Mouse (Mus musculus): ENCODE measurements at regions not wholly inside any gene's neighbourhood (a gene's known extent, or its start where the extent isn't known, plus 50 kb on each side); places are given as distances from the start of the nearest gene placed in this dataset.

GRCm38 (mm10) chr10:108075144-108075543, 86.8 kb upstream of the Ppp1r12a start:
- no peak for ATAC-seq
- H3K4me3 ChIP-seq (replicated peaks; ENCODE audit: low read length): no peak overlapping the region
- 49% methylated on average over 5 of the region's 5 CpGs for WGBS

GRCm38 (mm10) chr10:108073828-108074227, 88.2 kb upstream of the Ppp1r12a start:
- ATAC-seq: no peak
- H3K4me3 ChIP-seq (replicated peaks; ENCODE audit: low read length): no peak overlapping the region
- no peaks in the 10 kb centered on the region for H3K9me3 ChIP-seq (ENCODE audit: control insufficient read depth, low read length)
- WGBS: 84% methylated on average over 4 of the region's 4 CpGs
- H3K27ac ChIP-seq (ENCODE audit: low read length): no peak overlapping the region
- no peaks in the 10 kb centered on the region for H3K36me3 ChIP-seq (ENCODE audit: control insufficient read depth, insufficient read depth)
- H3K9ac ChIP-seq (replicated peaks; ENCODE audit: low read depth, low read length): no peak overlapping the region
- H3K4me2 ChIP-seq (ENCODE audit: low read length): no peak overlapping the region
- H3K4me1 ChIP-seq (replicated peaks; ENCODE audit: control insufficient read depth, insufficient read depth, low read length): no peaks in the 10 kb centered on the region
- no peaks in the 10 kb centered on the region for H3K27me3 ChIP-seq (replicated peaks; ENCODE audit: control insufficient read depth, insufficient read depth, low read length)

More at GRCm38 (mm10) chr10:108075144-108075543, 86.8 kb upstream of the Ppp1r12a start:
- no peaks in the 10 kb centered on the region for H3K36me3 ChIP-seq (ENCODE audit: control insufficient read depth, insufficient read depth)
- no peak overlapping the region for H3K9ac ChIP-seq (replicated peaks; ENCODE audit: low read depth, low read length)
- H3K4me2 ChIP-seq (ENCODE audit: low read length): no peak overlapping the region
- H3K27ac ChIP-seq (ENCODE audit: low read length): no peak overlapping the region
- no peaks in the 10 kb centered on the region for H3K4me1 ChIP-seq (replicated peaks; ENCODE audit: control insufficient read depth, insufficient read depth, low read length)
- no peaks in the 10 kb centered on the region for H3K27me3 ChIP-seq (replicated peaks; ENCODE audit: control insufficient read depth, insufficient read depth, low read length)
- no peaks in the 10 kb centered on the region for H3K9me3 ChIP-seq (ENCODE audit: control insufficient read depth, low read length)

- Histone ChIP-seq H3K27ac (ENCODE audit: low read length) (no peak overlapping the region), H3K4me2 (ENCODE audit: low read length) (no peak overlapping the region), H3K4me1 (replicated peaks; ENCODE audit: control insufficient read depth, insufficient read depth, low read length) (no peaks in the 10 kb centered on the region), H3K4me3 (replicated peaks; ENCODE audit: low read length) (no peak overlapping the region), H3K27me3 (replicated peaks; ENCODE audit: control insufficient read depth, insufficient read depth, low read length) (no peaks in the 10 kb centered on the region), H3K9me3 (ENCODE audit: control insufficient read depth, low read length) (no peaks in the 10 kb centered on the region), H3K9ac (replicated peaks; ENCODE audit: low read depth, low read length) (no peak overlapping the region), H3K36me3 (ENCODE audit: control insufficient read depth, insufficient read depth) (no peaks in the 10 kb centered on the region)
- ATAC-seq: no peak
- WGBS: 95% methylated on average over 1 of the region's 1 CpGs
These were observed 89.8 kb upstream of the Ppp1r12a start for GRCm38 (mm10) chr10:108072211-108072610.

GRCm38 (mm10) chr10:108071424-108071823, 90.6 kb upstream of the Ppp1r12a start:
- Histone ChIP-seq H3K27ac (ENCODE audit: low read length) (no peak overlapping the region), H3K4me1 (replicated peaks; ENCODE audit: control insufficient read depth, insufficient read depth, low read length) (no peaks in the 10 kb centered on the region), H3K9ac (replicated peaks; ENCODE audit: low read depth, low read length) (no peak overlapping the region), H3K9me3 (ENCODE audit: control insufficient read depth, low read length) (no peaks in the 10 kb centered on the region), H3K36me3 (ENCODE audit: control insufficient read depth, insufficient read depth) (no peaks in the 10 kb centered on the region), H3K27me3 (replicated peaks; ENCODE audit: control insufficient read depth, insufficient read depth, low read length) (no peaks in the 10 kb centered on the region), H3K4me3 (replicated peaks; ENCODE audit: low read length) (no peak overlapping the region), H3K4me2 (ENCODE audit: low read length) (no peak overlapping the region)
- peak; percentile 65 for ATAC-seq
- WGBS: 63% methylated on average over 2 of the region's 2 CpGs

- no peak for ATAC-seq
- no peaks in the 10 kb centered on the region for H3K27me3 ChIP-seq (replicated peaks; ENCODE audit: control insufficient read depth, insufficient read depth, low read length)
- H3K9me3 ChIP-seq (ENCODE audit: control insufficient read depth, low read length): no peaks in the 10 kb centered on the region
- no peak overlapping the region for H3K4me2 ChIP-seq (ENCODE audit: low read length)
- no peak overlapping the region for H3K9ac ChIP-seq (replicated peaks; ENCODE audit: low read depth, low read length)
- 89% methylated on average over 10 of the region's 10 CpGs for WGBS
- H3K36me3 ChIP-seq (ENCODE audit: control insufficient read depth, insufficient read depth): no peaks in the 10 kb centered on the region
- no peak overlapping the region for H3K27ac ChIP-seq (ENCODE audit: low read length)
- no peaks in the 10 kb centered on the region for H3K4me1 ChIP-seq (replicated peaks; ENCODE audit: control insufficient read depth, insufficient read depth, low read length)
- no peak overlapping the region for H3K4me3 ChIP-seq (replicated peaks; ENCODE audit: low read length)
These were observed 94.3 kb upstream of the Ppp1r12a start for GRCm38 (mm10) chr10:108067723-108068122.

GRCm38 (mm10) chr10:108066241-108066640, 95.8 kb upstream of the Ppp1r12a start:
- WGBS: 90% methylated on average over 8 of the region's 8 CpGs
- Histone ChIP-seq H3K27me3 (replicated peaks; ENCODE audit: control insufficient read depth, insufficient read depth, low read length) (no peaks in the 10 kb centered on the region), H3K4me3 (replicated peaks; ENCODE audit: low read length) (no peak overlapping the region), H3K4me2 (ENCODE audit: low read length) (no peak overlapping the region), H3K4me1 (replicated peaks; ENCODE audit: control insufficient read depth, insufficient read depth, low read length) (no peaks in the 10 kb centered on the region), H3K9me3 (ENCODE audit: control insufficient read depth, low read length) (no peaks in the 10 kb centered on the region), H3K36me3 (ENCODE audit: control insufficient read depth, insufficient read depth) (no peaks in the 10 kb centered on the region), H3K9ac (replicated peaks; ENCODE audit: low read depth, low read length) (no peak overlapping the region), H3K27ac (ENCODE audit: low read length) (no peak overlapping the region)
- no peak for ATAC-seq

GRCm38 (mm10) chr10:108061813-108062435, 100.1 kb upstream of the Ppp1r12a start:
- no peak overlapping the region for H3K27ac ChIP-seq (ENCODE audit: low read length)
- H3K4me2 ChIP-seq (ENCODE audit: low read length): no peak overlapping the region
- H3K27me3 ChIP-seq (replicated peaks; ENCODE audit: control insufficient read depth, insufficient read depth, low read length): no peaks in the 10 kb centered on the region
- H3K36me3 ChIP-seq (ENCODE audit: control insufficient read depth, insufficient read depth): no peaks in the 10 kb centered on the region
- peak; percentile 75 for ATAC-seq
- no peak overlapping the region for H3K9ac ChIP-seq (replicated peaks; ENCODE audit: low read depth, low read length)
- H3K4me3 ChIP-seq (replicated peaks; ENCODE audit: low read length): no peak overlapping the region
- 52% methylated on average over 7 of the region's 7 CpGs for WGBS
- H3K9me3 ChIP-seq (ENCODE audit: control insufficient read depth, low read length): no peaks in the 10 kb centered on the region
- H3K4me1 ChIP-seq (replicated peaks; ENCODE audit: control insufficient read depth, insufficient read depth, low read length): no peaks in the 10 kb centered on the region

- Histone ChIP-seq H3K27me3 (replicated peaks; ENCODE audit: control insufficient read depth, insufficient read depth, low read length) (no peaks in the 10 kb centered on the region), H3K4me3 (replicated peaks; ENCODE audit: low read length) (no peak overlapping the region), H3K9me3 (ENCODE audit: control insufficient read depth, low read length) (no peaks in the 10 kb centered on the region), H3K4me1 (replicated peaks; ENCODE audit: control insufficient read depth, insufficient read depth, low read length) (no peaks in the 10 kb centered on the region), H3K9ac (replicated peaks; ENCODE audit: low read depth, low read length) (no peak overlapping the region), H3K4me2 (ENCODE audit: low read length) (no peak overlapping the region), H3K36me3 (ENCODE audit: control insufficient read depth, insufficient read depth) (no peaks in the 10 kb centered on the region), H3K27ac (ENCODE audit: low read length) (no peak overlapping the region)
- WGBS: 82% methylated on average over 3 of the region's 3 CpGs
- ATAC-seq: peak; percentile 47
These were observed 101.4 kb upstream of the Ppp1r12a start for GRCm38 (mm10) chr10:108060554-108060953.

GRCm38 (mm10) chr10:108051637-108052036, 110.4 kb upstream of the Ppp1r12a start:
- WGBS: 95% methylated on average over 1 of the region's 1 CpGs
- ATAC-seq: no peak
- Histone ChIP-seq H3K4me2 (ENCODE audit: low read length) (no peak overlapping the region), H3K9me3 (ENCODE audit: control insufficient read depth, low read length) (no peaks in the 10 kb centered on the region), H3K9ac (replicated peaks; ENCODE audit: low read depth, low read length) (no peak overlapping the region), H3K4me3 (replicated peaks; ENCODE audit: low read length) (no peak overlapping the region), H3K4me1 (replicated peaks; ENCODE audit: control insufficient read depth, insufficient read depth, low read length) (no peaks in the 10 kb centered on the region), H3K36me3 (ENCODE audit: control insufficient read depth, insufficient read depth) (no peaks in the 10 kb centered on the region), H3K27ac (ENCODE audit: low read length) (no peak overlapping the region), H3K27me3 (replicated peaks; ENCODE audit: control insufficient read depth, insufficient read depth, low read length) (no peaks in the 10 kb centered on the region)

- H3K9me3 ChIP-seq (ENCODE audit: control insufficient read depth, low read length): no peaks in the 10 kb centered on the region
- no peak overlapping the region for H3K27ac ChIP-seq (ENCODE audit: low read length)
- H3K4me1 ChIP-seq (replicated peaks; ENCODE audit: control insufficient read depth, insufficient read depth, low read length): no peaks in the 10 kb centered on the region
- no peaks in the 10 kb centered on the region for H3K36me3 ChIP-seq (ENCODE audit: control insufficient read depth, insufficient read depth)
- no peak overlapping the region for H3K4me3 ChIP-seq (replicated peaks; ENCODE audit: low read length)
- no peak overlapping the region for H3K4me2 ChIP-seq (ENCODE audit: low read length)
- no peak overlapping the region for H3K9ac ChIP-seq (replicated peaks; ENCODE audit: low read depth, low read length)
- no peaks in the 10 kb centered on the region for H3K27me3 ChIP-seq (replicated peaks; ENCODE audit: control insufficient read depth, insufficient read depth, low read length)
- ATAC-seq: no peak
- WGBS: 84% methylated on average over 2 of the region's 2 CpGs
These were observed 113.6 kb upstream of the Ppp1r12a start for GRCm38 (mm10) chr10:108048426-108048825.
